Mouse (Mus musculus): ENCODE results near the gene Tbc1d21. TPM values are rescaled to one million over a fixed set of nuclear protein-coding genes. Genes with fewer than 3 reads are reported as not detected.

The Tbc1d21 gene
- 0.09 TPM in 1 of 2 replicates, not detected in the other for polyA plus RNA-seq (2012; rRNA removed)

DNA sequence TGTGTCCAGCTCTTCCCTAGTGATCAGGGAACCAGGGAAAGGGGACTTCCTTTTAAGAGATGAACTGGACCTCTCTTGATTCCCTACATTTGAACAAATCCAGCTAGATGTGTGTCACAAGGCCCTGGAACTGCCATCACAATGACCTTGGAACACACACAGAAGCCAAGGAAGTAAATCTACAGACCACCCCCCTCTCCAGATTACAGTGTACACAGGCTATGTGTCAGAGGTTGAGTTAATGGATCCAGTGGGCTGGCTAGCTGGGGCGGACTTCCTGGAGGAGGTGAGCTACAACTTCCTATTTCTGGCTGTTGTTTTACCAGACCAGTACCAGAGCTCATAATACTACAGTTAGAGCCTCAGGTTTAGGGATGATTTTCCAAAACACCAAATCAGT, at the start of gene Tbc1d21:
Gene Tbc1d21, minus strand, starts transcription at position 101 of the 400 bp plus-strand sequence.

DNA sequence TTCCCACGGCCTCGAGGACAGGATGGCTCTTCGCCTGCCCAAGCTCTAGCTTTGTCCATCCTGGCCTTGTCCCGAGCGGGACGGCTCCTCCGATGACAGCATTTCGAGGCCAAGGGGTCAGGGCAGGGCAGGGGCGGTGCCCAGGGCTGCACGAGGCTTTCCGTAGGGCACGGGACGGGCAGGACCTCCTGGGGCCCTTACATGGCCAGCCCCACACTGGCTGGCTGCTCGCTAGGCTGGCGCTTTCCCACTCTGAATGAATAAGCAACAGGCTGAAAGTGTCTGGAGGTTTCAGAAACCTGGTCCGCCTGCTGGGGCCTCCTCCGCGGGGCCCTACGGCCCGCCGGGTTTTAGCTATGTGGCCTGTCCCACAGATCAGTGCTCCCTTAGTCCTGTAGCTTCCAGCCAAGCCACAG, 57.3 kb downstream of the Tbc1d21 start, which contains the start of gene Loxl1:
Gene Loxl1, minus strand, starts transcription at position 243 of the 416 bp plus-strand sequence.

Other genes with a start within 250 kb of the Tbc1d21 start
- 102 and 125 TPM in 2 replicates for gene Islr, start 166.1 kb downstream of the Tbc1d21 start, polyA plus RNA-seq (2012; rRNA removed)
- gene Islr2, start 166.1 kb downstream of the Tbc1d21 start, polyA plus RNA-seq (2012; rRNA removed) = 1.8 and 2.2 TPM in 2 replicates
- 27.6 and 29.3 TPM in 2 replicates for gene Pml, start 120.7 kb downstream of the Tbc1d21 start, polyA plus RNA-seq (2012; rRNA removed)
- 28.9 and 34.8 TPM in 2 replicates for gene Stoml1, start 117.3 kb downstream of the Tbc1d21 start, polyA plus RNA-seq (2012; rRNA removed)
- gene Loxl1, start 57.3 kb downstream of the Tbc1d21 start, polyA plus RNA-seq (2012; rRNA removed) = 88.0 and 89.3 TPM in 2 replicates
- 4.4 and 5.7 TPM in 2 replicates for gene Insyn1, start 118.1 kb upstream of the Tbc1d21 start, polyA plus RNA-seq (2012; rRNA removed)
- 9.5 and 10.7 TPM in 2 replicates for gene Cd276, start 185.0 kb upstream of the Tbc1d21 start, polyA plus RNA-seq (2012; rRNA removed)
- gene Nptn, start 211.8 kb upstream of the Tbc1d21 start, polyA plus RNA-seq (2012; rRNA removed) = 340 and 459 TPM in 2 replicates

Measured in colon, adult 2 months (tissue).